Mouse (Mus musculus) CD4-positive, CD25-positive, alpha-beta regulatory T cell, adult 2 months (primary cell): ENCODE data around the gene Tnrc6c.

Experiments
- DNase-seq: peaks from one replicate; pipeline ENCODE4 v3.0.0-alpha.2; 2012; ENCODE audit warnings: low read depth, low spot score

Gene Tnrc6c

DNA sequence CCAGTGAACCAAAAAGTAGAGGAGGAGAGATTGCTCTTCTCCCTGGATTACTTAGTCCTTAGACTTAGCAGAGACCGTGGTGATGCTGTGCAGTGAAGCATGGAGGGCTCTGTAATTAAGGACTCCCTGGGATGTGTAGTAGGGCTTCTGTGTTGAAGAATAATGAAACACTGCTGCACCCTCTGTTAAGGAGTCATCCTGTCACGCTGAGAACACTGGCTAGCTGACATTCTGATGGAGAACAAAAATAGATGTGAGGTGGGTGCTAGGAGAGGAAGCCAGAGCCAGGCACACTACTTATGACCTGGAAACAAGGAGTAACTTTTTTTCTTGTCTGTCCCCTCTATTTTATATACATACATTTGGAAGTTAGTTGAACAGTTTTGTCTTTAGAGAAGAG lies 22.6 kb downstream of the Tnrc6c start:
- DNase-seq: no peak

DNA sequence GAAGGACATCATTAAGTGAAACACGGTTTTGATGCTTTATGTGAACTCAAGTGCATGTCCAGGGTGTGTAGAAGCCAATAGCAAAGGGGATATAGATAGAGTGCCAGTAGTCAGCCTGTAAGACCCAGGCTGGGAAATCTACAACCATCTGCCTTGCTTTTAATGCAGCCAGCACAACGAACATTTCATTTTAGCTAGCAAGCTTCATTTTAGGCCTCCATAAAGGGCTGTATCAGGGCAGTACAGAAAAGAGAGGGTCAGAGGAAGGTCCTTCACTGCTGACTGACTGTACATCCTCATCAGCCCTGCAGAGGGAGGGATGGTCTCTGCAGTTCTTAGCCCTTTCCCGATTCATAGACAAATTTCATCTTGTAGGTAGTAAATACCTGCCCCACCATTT lies 23.0 kb downstream of the Tnrc6c start:
- DNase-seq: no peak

GRCm38 (mm10) chr11:117677594-117677993 lies 23.5 kb downstream of the Tnrc6c start:
- DNase-seq: no peak

- no peak for DNase-seq
These were observed 24.1 kb downstream of the Tnrc6c start for GRCm38 (mm10) chr11:117678155-117678554.

DNA sequence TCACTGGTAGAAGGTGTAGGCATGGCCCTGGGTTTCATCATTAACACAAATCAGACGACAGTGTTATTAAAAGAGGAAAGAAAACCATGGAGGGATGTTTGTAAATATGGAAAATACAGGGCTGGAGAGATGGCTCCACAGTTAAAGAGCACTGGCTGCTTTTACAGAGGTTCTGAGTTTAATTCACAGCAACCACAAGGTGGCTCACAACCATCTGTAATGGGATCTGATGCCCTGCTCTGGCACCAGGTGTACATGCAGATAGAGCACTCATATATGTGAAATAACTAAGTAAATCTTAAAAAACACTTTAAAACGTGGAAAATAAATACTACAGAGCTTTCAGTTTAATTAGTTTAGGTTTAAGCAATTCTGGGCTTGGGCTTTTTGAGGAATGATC lies 24.7 kb downstream of the Tnrc6c start:
- peak; percentile 55 for DNase-seq

GRCm38 (mm10) chr11:117684640-117685039 lies 30.6 kb downstream of the Tnrc6c start:
- DNase-seq: no peak

DNA sequence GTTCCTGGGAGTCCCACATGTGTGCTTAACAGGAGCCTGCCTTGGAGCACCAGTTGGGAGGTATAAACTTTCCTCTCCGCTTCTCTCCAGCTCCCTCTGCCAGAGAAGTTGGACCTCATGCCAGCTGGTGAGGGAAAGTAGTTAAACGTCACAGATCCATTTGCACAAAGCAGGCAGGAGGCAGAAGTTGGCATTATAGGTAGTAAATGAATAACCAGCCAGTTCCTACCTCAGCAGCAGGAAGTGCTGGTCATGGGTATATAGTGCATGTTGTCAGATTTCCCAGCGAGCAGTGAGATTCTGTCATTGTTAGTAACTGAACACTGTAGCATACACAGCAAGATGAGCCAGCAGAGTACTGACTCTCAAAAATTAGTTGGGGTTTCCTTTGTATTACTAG lies 31.4 kb downstream of the Tnrc6c start:
- peak; percentile 45 for DNase-seq

GRCm38 (mm10) chr11:117686021-117686420 lies 31.9 kb downstream of the Tnrc6c start:
- peak; percentile 79 for DNase-seq

- no peak for DNase-seq
These were observed 34.5 kb downstream of the Tnrc6c start for GRCm38 (mm10) chr11:117688603-117689002.

GRCm38 (mm10) chr11:117691311-117691710 lies 37.2 kb downstream of the Tnrc6c start:
- no peak for DNase-seq

DNA sequence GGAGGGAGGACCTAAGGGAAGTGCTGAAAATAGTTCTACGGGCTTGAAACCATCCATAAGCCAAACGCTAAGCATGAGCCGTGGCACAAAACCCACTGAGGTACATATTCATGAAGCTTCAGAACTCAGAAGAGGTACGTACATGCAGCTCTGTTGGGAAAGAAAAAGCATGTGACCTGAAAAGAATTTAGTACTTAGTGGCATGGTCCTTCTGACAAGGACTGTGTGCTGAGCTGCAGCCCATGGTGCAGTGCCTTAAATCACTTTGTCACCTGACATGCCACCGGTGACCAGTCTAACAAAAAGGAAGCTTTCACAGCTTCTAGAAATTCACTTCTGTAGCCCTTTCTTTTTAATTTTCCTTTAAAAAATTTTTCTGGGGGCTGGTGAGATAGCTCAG lies 40.0 kb downstream of the Tnrc6c start:
- DNase-seq: no peak

DNA sequence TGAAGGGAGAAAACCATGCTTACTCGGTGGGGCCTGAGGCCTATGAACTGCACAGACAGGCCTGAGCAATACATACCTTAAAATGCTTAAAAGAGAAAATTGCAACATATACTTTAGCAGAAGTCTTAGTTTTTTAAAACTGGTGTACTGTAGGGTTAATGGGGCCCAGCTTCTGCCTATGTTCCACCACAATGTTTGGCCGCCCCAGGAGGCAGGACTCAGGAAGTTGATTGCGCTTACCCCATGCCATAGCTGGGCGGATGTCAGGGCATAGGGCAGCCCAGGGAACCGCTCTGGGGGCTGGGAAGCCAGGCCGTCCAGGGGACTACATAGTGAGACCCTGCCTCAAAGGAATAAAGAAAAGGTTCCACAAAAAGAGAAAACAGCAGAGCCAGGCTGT lies 42.5 kb downstream of the Tnrc6c start:
- no peak for DNase-seq

DNA sequence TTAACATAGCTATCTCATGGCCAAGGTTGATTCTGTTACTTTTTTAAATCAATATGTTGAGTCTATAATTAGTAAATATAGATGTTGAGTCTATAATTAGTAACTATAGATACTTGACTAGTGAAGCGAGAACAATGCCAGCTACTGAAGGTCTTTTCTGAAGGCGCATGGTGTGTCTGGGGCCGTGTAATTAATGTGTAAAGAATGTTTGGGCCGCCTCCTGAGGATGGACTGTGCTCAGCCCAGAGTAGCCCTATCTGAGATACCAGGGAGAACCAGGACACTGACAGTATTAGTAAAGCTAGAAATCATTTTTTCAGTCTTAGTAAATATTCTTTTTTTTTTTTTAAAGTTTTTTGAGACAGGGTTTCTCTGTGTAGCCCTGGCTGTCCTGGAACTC lies 46.8 kb downstream of the Tnrc6c start:
- DNase-seq: no peak

DNA sequence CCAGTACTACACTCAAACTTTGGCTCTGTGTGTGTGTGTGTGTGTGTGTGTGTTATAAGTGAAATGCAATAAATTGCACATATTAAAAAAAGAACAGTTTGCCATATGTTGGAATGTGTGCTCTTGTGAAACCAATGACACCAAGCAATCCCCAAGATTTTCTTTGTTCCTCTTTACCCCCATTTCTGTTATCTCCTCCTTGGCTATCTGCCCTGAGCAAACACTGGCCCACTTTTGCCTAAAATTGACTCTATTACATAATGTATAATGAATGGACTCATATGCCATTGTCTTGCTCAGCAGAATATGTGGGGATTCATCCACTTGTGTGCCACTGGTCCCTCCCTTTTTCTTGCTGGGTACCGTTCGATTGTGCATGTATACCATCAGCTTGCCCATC lies 52.2 kb downstream of the Tnrc6c start:
- DNase-seq: no peak

DNA sequence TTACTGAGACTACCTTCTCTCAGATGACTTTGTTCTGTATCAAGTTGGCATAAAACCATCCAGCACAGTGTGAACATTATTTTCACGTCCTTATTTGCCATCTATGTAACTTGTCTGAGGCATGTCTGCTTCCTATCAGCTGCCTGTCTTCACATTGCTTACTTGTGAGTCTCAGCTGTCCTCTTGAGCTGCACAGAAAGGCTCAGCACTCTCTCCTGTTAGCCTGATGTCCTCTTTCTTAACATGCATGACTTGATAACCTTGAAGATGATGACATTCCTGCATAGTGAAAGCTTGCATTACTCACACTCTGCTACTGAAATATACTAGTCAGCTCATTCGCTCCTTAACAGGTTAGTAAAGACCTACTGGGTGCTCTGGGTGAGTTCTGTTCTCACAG lies 53.1 kb downstream of the Tnrc6c start:
- no peak for DNase-seq

GRCm38 (mm10) chr11:117709308-117709707 lies 55.2 kb downstream of the Tnrc6c start:
- DNase-seq: peak; percentile 86

- DNase-seq: no peak
These were observed 56.8 kb downstream of the Tnrc6c start for GRCm38 (mm10) chr11:117710815-117711294.

DNA sequence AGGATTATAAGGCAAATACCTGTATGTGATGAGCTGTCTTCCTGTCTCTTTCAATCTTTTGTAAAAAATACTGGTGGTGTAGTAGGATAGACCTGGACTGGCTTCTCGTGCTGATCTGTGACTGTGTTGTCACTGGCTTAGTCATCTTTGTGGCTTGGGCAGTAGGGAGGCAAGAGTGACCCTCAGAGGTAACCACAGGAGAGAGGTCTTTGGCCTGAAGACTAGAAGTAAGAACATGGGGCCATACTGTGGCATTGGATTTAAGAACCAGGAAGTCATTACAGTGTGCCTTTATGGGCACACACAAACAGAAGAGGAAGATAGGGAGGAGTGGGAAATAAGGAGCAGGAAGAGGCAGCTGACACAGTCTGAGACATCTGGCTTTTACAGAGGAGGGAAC lies 58.0 kb downstream of the Tnrc6c start:
- no peak for DNase-seq

- DNase-seq: no peak
These were observed 59.3 kb downstream of the Tnrc6c start for GRCm38 (mm10) chr11:117713375-117713774.

DNA sequence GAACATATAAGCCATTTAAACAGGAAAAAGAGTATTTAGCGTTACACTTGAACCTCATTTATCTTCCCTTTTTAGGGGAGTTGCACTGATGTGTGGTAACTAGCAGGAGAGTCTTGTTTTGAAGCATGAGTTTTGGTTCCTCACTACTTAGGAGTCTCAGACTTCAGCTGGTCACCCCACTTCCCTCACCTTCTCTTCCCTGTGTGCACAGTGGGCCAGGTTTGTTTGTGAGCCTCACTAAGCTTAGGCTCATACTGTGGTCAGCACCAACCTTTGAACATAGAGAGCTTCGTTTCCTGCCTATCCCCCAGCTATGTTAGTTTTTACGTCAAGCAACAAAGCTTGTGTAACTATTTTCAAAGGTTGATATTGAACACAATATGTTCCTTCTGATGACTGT lies 64.7 kb downstream of the Tnrc6c start:
- DNase-seq: no peak

DNA sequence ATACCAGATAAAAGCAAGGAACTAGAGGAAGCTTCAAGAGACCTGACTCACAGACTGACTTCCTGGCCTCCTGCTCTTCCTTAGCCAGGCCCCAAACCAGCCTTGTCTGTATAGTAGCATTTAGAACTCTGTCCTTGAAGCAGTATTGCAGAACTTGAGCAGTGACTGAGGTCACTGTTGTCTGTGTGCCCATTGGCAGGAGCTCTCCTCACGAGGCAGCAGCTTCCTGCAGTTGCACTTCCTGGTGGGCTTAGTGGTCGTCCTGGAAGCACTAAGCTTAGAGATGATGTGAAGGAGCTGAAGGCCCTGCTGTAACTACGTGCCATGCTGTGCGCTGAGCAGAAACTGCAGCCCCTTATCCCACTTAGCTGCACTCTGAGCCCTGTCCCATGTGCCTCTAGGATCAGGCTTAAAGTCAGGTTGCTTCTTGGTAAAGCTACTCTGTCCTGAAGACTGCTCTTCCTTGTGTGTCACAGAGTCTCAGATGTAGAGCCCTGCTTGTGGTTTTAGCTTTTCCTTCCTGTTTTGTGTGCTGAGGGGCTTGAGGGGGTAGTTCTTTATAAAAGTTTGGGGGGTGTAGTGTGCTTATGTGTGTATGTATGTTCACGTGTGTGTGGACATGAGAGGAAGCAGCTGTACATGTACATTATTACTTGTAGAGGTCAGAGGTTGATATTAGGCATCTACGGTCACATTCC lies 70.7 kb downstream of the Tnrc6c start:
- DNase-seq: no peak

DNA sequence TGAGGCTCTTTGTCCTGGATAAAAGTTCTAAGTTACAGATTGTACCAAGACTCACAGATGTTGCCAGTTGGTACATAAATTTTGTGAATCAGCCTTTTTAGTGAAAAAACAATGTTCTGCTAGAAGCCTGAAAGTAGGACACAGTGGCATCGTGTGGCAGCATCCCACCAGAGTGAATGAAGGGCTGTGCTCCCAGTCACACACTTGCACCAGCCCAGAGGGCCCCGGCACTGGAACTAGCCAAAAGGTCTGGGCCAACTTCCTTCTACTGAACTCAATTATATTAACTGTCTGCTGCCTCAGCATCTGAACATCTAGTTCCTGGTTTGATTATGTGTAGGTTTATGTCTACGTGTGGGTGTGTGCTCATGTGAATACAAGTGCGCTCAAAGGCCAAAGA lies 72.9 kb downstream of the Tnrc6c start:
- DNase-seq: no peak

DNA sequence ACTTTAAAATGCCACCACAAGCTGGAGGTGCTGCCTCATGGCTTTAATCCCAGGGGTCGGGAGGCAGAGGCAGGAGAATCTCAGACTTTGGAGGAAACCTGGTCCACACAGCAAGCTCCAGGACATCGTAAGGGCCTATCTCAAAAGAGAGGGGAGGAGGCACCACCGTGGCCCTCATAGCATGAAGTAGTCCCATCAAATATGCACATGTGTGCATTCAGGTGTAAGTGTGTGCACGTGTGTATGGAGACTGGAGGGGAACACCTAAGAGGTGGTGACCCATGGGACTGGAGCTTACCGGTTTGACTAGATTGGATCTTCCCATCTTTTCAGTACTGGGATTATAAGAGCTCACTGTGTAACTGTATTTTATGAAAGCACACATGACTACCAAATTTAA lies 74.2 kb downstream of the Tnrc6c start:
- DNase-seq: no peak

DNA sequence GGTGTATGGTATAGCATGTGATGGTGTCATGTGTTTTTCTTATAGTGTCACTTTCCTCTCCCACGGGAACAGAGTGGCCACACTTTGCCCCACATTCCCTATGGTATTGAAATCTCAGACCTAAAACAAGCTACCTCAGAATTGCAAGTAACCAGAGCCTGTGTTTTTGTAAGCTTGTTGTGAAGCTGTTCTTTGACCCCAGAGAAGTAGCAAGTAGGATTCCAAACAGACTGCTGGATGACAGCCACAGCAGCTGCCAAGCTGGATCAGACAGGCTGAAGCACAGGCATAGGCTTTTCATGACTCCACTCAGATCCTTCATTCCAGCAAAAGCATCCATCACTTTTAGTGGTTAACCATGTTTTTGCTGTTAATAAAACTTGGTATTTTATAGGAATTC lies 74.8 kb downstream of the Tnrc6c start:
- no peak for DNase-seq
